Mouse (Mus musculus): ENCODE data around the gene Tmem158. TPM values are rescaled to one million over a fixed set of nuclear protein-coding genes. Genes with fewer than 3 reads are reported as not detected.

Tmem158 gene
- polyA plus RNA-seq, 1 experiment from 2014 or later = 12.2 TPM

GRCm38 (mm10) chr9:123241191-123241590, 19.4 kb downstream of the Tmem158 start:
- WGBS = 95% methylated on average over 5 of the region's 5 CpGs
- no peak overlapping the region for H3K9ac ChIP-seq (ENCODE audit: low read depth, low read length)
- no peaks in the 10 kb centered on the region; the same call in 1 of the 2 replicates for H3K4me1 ChIP-seq (replicated peaks; ENCODE audit: insufficient read depth, low read length)
- ATAC-seq (replicated peaks; ENCODE audit: low FRiP score, low read depth) = no peak
- H3K4me2 ChIP-seq (ENCODE audit: low read length) = no peak overlapping the region
- no peak for TF ChIP-seq CTCF (IDR thresholded peaks at IDR 0.05; ENCODE audit: low read depth)
- H3K4me3 ChIP-seq (replicated peaks; ENCODE audit: low read depth, low read length) = no peak overlapping the region
- H3K9me3 ChIP-seq (replicated peaks; ENCODE audit: low read length) = no peaks in the 10 kb centered on the region
- H3K27ac ChIP-seq = no peak overlapping the region
- H3K36me3 ChIP-seq (ENCODE audit: insufficient read depth, low read length) = no peaks in the 10 kb centered on the region
- no peaks in the 10 kb centered on the region for H3K27me3 ChIP-seq (ENCODE audit: insufficient read depth, low read length)
- DNase-seq (ENCODE audit: low spot score) = no peak

- TF ChIP-seq CTCF (IDR thresholded peaks at IDR 0.05; ENCODE audit: low read depth) = no peak
- Histone ChIP-seq H3K27ac (no peak overlapping the region), H3K4me2 (ENCODE audit: low read length) (no peak overlapping the region), H3K27me3 (ENCODE audit: insufficient read depth, low read length) (no peaks in the 10 kb centered on the region), H3K4me3 (replicated peaks; ENCODE audit: low read depth, low read length) (no peak overlapping the region), H3K4me1 (replicated peaks; ENCODE audit: insufficient read depth, low read length) (no peaks in the 10 kb centered on the region; the same call in 1 of the 2 replicates), H3K9me3 (replicated peaks; ENCODE audit: low read length) (no peaks in the 10 kb centered on the region), H3K9ac (ENCODE audit: low read depth, low read length) (no peak overlapping the region), H3K36me3 (ENCODE audit: insufficient read depth, low read length) (no peaks in the 10 kb centered on the region)
- 93% methylated on average over 2 of the region's 2 CpGs for WGBS
- ATAC-seq (replicated peaks; ENCODE audit: low FRiP score, low read depth) (no peak), DNase-seq (ENCODE audit: low spot score) (no peak)
Measured at GRCm38 (mm10) chr9:123240751-123241150, 19.8 kb downstream of the Tmem158 start.

- Histone ChIP-seq H3K9me3 (replicated peaks; ENCODE audit: low read length) (no peaks in the 10 kb centered on the region), H3K4me2 (ENCODE audit: low read length) (no peak overlapping the region), H3K4me3 (replicated peaks; ENCODE audit: low read depth, low read length) (no peak overlapping the region), H3K27ac (no peak overlapping the region), H3K36me3 (ENCODE audit: insufficient read depth, low read length) (no peaks in the 10 kb centered on the region), H3K27me3 (ENCODE audit: insufficient read depth, low read length) (no peaks in the 10 kb centered on the region), H3K9ac (ENCODE audit: low read depth, low read length) (no peak overlapping the region), H3K4me1 (replicated peaks; ENCODE audit: insufficient read depth, low read length) (no peaks in the 10 kb centered on the region; the same call in 1 of the 2 replicates)
- TF ChIP-seq CTCF (IDR thresholded peaks at IDR 0.05; ENCODE audit: low read depth) = no peak
- ATAC-seq (replicated peaks; ENCODE audit: low FRiP score, low read depth) (no peak), DNase-seq (ENCODE audit: low spot score) (no peak)
- 92% methylated on average over 5 of the region's 5 CpGs for WGBS
Measured at GRCm38 (mm10) chr9:123240271-123240670, 20.3 kb downstream of the Tmem158 start.

- Histone ChIP-seq H3K9ac (ENCODE audit: low read depth, low read length) (no peak overlapping the region), H3K9me3 (replicated peaks; ENCODE audit: low read length) (no peaks in the 10 kb centered on the region), H3K36me3 (ENCODE audit: insufficient read depth, low read length) (no peaks in the 10 kb centered on the region), H3K4me3 (replicated peaks; ENCODE audit: low read depth, low read length) (no peak overlapping the region), H3K27ac (no peak overlapping the region), H3K4me2 (ENCODE audit: low read length) (no peak overlapping the region), H3K4me1 (replicated peaks; ENCODE audit: insufficient read depth, low read length) (no peaks in the 10 kb centered on the region; the same call in 1 of the 2 replicates), H3K27me3 (ENCODE audit: insufficient read depth, low read length) (no peaks in the 10 kb centered on the region)
- TF ChIP-seq CTCF (IDR thresholded peaks at IDR 0.05; ENCODE audit: low read depth) = no peak
- no peak for DNase-seq (ENCODE audit: low spot score)
- whole genome bisulfite sequencing = 87% methylated on average over 2 of the region's 2 CpGs
- no peak for ATAC-seq (replicated peaks; ENCODE audit: low FRiP score, low read depth)
Measured at GRCm38 (mm10) chr9:123239651-123240050, 20.9 kb downstream of the Tmem158 start.

GRCm38 (mm10) chr9:123238256-123239045, 22.1 kb downstream of the Tmem158 start:
- DNase-seq (ENCODE audit: low spot score) = peak; percentile 80
- 44% methylated on average over 4 of the region's 4 CpGs for WGBS

GRCm38 (mm10) chr9:123237739-123238138, 22.8 kb downstream of the Tmem158 start:
- DNase-seq (ENCODE audit: low spot score) (peak; percentile 68), ATAC-seq (replicated peaks; ENCODE audit: low FRiP score, low read depth) (peak; percentile 57; the same call in 1 of the 2 replicates)
- no peaks in the 10 kb centered on the region; the same call in 1 of the 2 replicates for H3K4me1 ChIP-seq (replicated peaks; ENCODE audit: insufficient read depth, low read length)
- no peaks in the 10 kb centered on the region for H3K9me3 ChIP-seq (replicated peaks; ENCODE audit: low read length)
- no peak overlapping the region for H3K4me3 ChIP-seq (replicated peaks; ENCODE audit: low read depth, low read length)
- TF ChIP-seq CTCF (IDR thresholded peaks at IDR 0.05; ENCODE audit: low read depth) = no peak
- H3K27me3 ChIP-seq (ENCODE audit: insufficient read depth, low read length) = no peaks in the 10 kb centered on the region
- peak overlapping the region; percentile 54 for H3K27ac ChIP-seq
- 26% methylated on average over 2 of the region's 2 CpGs for WGBS
- no peak overlapping the region for H3K9ac ChIP-seq (ENCODE audit: low read depth, low read length)
- no peak overlapping the region for H3K4me2 ChIP-seq (ENCODE audit: low read length)
- H3K36me3 ChIP-seq (ENCODE audit: insufficient read depth, low read length) = no peaks in the 10 kb centered on the region

More at GRCm38 (mm10) chr9:123238256-123239045, 22.1 kb downstream of the Tmem158 start:
- TF ChIP-seq CTCF (IDR thresholded peaks at IDR 0.05; ENCODE audit: low read depth) = no peak
- Histone ChIP-seq H3K4me2 (ENCODE audit: low read length) (peak overlapping the region; percentile 5; the same call in 1 of the 2 replicates), H3K27ac (peak overlapping the region; percentile 86), H3K36me3 (ENCODE audit: insufficient read depth, low read length) (no peaks in the 10 kb centered on the region), H3K9ac (ENCODE audit: low read depth, low read length) (no peak overlapping the region), H3K4me1 (replicated peaks; ENCODE audit: insufficient read depth, low read length) (no peaks in the 10 kb centered on the region; the same call in 1 of the 2 replicates), H3K4me3 (replicated peaks; ENCODE audit: low read depth, low read length) (no peak overlapping the region), H3K9me3 (replicated peaks; ENCODE audit: low read length) (no peaks in the 10 kb centered on the region), H3K27me3 (ENCODE audit: insufficient read depth, low read length) (no peaks in the 10 kb centered on the region)
- ATAC-seq (replicated peaks; ENCODE audit: low FRiP score, low read depth) = 0 out of 2 replicates have a peak, but pooled peaks have one; percentile 25

Data from kidney, postnatal 0 days (tissue).